Mouse (Mus musculus): Measurements from ENCODE around the gene Asb18.

- TF ChIP-seq POLR2A (IDR thresholded peaks at IDR 0.05; ENCODE audit: low read depth, low read length) (no peak), CTCF (IDR thresholded peaks at IDR 0.05; ENCODE audit: extremely low read depth, insufficient read length, insufficient replicate concordance, low read depth, low read length) (no peak)
These were observed 81.4 kb downstream of the Asb18 start for GRCm38 (mm10) chr1:89933028-89933427.
